Mouse (Mus musculus): ENCODE data around the gene Spata13.

Spata13 gene

DNA sequence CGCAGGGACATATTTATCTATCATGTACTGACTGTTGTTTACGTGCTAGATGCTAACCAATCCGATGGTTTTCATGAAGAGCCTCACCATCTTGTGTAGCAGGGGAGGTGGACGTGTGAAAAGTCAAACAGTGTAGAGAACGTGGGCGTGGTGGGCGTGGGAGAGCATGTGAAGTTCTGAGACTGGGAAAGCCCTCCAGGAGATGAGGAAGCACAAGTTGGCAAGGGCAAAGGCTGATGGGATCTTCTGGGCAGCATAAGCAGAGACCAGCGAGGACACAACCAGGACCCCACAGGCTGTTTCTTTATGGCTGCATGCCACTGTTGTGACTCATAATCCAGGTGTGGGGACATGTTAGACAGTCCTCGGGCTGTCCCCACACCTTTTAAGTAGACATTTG lies 5.4 kb downstream of the Spata13 start:
- no peak for DNase-seq (ENCODE audit: low spot score in 2 of 2)

DNA sequence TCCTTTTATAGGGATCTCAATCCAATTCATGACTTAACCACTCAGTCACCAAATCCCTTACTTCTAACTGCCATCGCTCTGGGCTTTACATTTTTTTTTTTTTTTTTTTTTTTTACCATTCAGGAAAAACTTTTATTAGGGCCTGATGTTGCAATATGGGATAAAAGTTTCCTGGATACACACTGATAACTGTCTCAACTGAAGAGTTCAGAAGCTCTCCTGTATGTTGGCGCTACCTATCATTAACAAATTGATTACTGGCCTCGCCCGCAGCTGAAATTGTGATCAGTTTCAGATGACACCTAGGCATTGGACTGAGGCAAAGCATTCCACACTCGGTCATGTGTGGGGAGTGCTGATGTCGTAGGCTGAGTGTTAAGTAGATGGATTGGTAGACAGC lies 7.3 kb downstream of the Spata13 start:
- no peak for DNase-seq (ENCODE audit: low spot score in 2 of 2)

GRCm38 (mm10) chr14:60642131-60642530 lies 8.3 kb downstream of the Spata13 start:
- no peak for DNase-seq (ENCODE audit: low spot score in 2 of 2)

DNA sequence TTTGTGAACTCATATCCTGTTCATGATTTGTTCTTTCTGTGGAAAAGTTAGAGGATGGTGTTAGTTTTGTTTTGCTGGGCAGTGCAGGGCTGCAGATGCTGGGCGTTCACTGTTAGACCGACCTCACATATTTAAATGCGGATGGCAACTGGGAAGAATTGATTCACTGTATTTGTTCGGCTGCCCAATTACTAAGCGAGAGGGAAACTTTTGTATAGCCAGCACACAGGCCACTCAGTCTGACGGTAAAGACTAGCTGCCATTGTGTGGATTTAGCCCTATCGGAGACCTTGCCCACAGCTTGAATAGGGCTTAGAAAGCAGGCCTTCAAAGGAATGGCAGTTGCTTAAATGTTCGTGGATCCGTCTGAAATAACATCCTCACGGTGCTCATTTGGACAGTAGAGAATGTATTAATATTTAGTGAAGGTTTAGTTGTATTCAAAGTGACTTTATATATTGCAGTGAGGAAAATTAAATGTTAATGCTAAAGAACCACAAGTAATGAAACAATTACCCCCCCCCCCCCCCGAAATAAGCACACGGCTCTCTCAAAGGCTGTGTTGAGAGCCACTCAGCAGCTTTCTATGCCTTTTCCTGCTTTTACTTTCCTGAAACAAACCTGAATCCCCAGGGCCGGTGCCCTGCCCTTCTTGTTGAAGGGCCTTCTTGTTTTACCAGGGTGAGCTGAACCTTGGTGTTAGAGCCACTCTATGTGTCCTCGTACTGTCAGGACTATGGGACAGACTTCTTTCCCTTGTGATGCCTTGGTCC lies 9.5 kb downstream of the Spata13 start:
- no peak for DNase-seq (ENCODE audit: low spot score in 2 of 2)

- DNase-seq (ENCODE audit: low spot score in 2 of 2) = no peak
Measured at GRCm38 (mm10) chr14:60646373-60646772, 12.6 kb downstream of the Spata13 start.

- no peak for DNase-seq (ENCODE audit: low spot score in 2 of 2)
Measured at GRCm38 (mm10) chr14:60647885-60648284, 14.1 kb downstream of the Spata13 start.

DNA sequence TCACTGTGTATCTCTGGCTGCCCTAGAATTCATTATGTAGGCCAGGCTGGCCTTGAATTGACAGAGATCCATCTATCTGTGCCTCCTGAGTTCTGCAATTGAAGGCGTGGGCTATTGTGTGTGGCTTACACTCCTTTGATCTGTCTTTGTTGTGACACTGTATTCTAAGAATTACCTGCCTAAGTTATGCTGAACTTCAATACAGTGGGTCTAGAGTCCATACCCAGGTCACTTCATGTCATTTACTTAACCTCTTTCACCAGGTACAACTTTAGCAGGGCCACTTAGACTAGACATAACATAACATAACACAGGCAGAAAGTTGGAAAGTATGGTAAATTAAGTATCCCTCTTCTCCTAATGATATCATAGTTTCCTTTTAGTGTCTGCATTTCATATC lies 15.2 kb downstream of the Spata13 start:
- no peak for DNase-seq (ENCODE audit: low spot score in 2 of 2)

DNA sequence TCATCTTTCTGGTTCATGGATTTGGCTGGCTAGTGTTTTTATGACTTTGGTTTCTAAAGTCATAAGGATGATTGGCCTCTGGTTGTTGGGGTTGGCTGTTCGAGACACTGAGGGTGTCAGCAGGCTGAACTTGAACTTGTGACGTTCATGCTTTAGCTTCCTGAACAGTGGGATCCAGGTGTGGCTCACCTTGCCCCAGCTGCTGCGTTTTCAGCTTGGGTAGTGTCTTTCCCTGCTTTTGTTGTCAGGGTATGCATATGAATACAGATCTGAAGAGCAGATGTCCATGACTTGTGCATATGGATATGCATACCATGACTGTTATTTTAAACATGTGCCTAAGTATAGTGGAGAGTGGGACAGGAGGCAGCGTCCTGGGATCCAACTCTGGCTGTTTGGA lies 19.4 kb downstream of the Spata13 start:
- no peak for DNase-seq (ENCODE audit: low spot score in 2 of 2)

- no peak for DNase-seq (ENCODE audit: low spot score in 2 of 2)
Measured at GRCm38 (mm10) chr14:60653977-60654376, 20.2 kb downstream of the Spata13 start.

DNA sequence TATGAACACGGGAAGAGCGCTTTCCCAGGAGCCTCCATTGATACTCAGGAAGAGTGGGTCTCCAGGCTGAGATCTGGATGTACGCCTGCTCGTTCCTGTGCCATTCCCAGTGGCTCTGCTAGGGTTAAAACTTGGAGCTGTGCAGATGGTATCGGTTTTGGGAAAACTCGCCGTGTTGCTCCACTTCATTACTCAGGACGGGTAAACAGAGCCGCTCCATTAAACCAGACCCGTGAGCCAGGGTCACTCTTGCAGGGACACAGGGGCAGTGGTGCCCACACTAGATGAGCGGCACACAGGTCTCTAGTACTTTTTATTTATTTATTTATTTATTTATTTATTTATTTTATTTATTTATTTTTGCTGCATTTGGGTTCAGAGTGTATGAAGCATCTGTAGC lies 20.9 kb downstream of the Spata13 start:
- no peak for DNase-seq (ENCODE audit: low spot score in 2 of 2)

- peak; percentile 34 to 46 for DNase-seq (ENCODE audit: low spot score in 2 of 2)
Measured at GRCm38 (mm10) chr14:60655941-60656700, 22.3 kb downstream of the Spata13 start.

GRCm38 (mm10) chr14:60656701-60657085 lies 22.9 kb downstream of the Spata13 start:
- DNase-seq (ENCODE audit: low spot score in 2 of 2) = no peak

DNA sequence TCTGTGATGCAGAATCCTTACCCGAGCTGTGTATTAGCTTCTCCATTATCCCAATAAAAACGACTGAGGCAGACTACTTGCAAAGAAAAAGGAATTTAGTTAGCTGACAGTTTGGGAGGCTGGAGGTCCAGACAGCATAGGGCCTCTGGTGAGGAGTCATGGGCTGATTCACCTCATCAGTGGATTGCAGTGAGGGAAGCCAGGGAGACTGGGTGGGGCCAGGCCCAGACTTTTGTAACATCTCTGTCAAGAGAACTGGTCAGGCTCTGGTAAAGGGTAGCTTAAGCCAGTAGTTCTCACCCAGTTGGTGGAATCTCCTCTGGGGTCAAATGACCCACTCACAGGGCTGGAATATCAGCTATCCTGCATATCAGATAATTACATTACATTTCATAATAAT lies 24.1 kb downstream of the Spata13 start:
- no peak for DNase-seq (ENCODE audit: low spot score in 2 of 2)

DNA sequence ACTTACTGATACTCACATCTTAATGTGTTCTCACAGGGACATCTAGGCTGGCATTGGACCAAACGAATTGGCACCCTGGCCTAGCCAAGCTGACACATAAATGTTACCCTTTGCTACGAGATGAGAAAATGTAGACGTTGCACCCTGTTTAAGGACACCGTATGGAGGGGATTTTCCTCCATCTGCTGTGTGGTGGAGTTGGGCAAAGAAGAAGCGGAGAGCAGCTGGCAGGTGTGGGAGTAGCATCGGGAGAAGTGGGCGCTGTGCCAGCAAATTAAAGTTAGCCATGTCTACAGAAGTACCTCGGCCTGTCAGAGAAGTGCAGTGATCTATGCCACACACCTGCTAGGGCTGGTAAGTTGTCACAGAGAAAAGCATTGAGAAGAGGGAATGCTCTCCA lies 25.7 kb downstream of the Spata13 start:
- peak; percentile 63 to 70 for DNase-seq (ENCODE audit: low spot score in 2 of 2)

GRCm38 (mm10) chr14:60660591-60660990 lies 26.8 kb downstream of the Spata13 start:
- DNase-seq (ENCODE audit: low spot score in 2 of 2) = no peak

DNA sequence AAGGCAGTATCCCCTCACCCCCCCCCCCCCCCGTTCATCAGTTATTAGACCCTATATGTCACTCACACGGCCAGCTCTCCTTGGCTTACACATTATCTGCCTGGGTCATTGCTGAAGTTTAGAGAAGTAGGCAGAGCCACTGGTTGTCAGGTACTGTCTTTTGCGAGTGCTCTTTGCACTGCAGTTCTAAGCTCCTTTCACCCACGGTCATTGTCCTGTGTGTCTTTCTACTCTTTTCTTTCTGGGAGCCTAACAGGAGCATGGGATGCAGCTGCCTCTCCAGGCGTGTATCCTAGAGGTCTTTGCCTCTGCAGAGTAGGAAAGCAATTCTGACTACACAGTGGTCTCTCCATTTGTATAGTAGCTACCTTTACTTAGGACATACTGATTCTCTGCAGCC lies 27.5 kb downstream of the Spata13 start:
- no peak for DNase-seq (ENCODE audit: low spot score in 2 of 2)

- DNase-seq (ENCODE audit: low spot score in 2 of 2) = no peak
Measured at GRCm38 (mm10) chr14:60663309-60663940, 29.6 kb downstream of the Spata13 start.

DNA sequence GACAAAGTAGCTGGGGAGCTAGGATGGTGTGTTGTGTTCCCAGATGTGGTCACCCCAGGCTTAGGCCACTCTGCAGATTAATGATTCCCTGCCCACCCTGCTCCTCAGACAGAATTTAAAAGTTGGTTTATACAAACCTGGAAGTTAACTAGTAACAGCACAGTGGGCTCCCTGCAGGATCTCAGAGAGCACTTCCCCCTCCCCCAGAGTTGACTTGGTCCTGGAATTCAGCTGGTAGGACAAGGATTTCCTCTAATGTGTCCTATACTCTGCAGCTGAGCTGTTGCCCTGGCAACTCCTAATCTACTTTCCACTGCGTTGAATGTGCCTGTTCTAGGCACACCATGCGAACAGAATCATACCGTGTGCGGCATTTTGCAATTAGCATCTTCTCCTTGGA lies 30.8 kb downstream of the Spata13 start:
- DNase-seq (ENCODE audit: low spot score in 2 of 2) = no peak

- DNase-seq (ENCODE audit: low spot score in 2 of 2) = no peak
Measured at GRCm38 (mm10) chr14:60665263-60665662, 31.5 kb downstream of the Spata13 start.

- no peak for DNase-seq (ENCODE audit: low spot score in 2 of 2)
Measured at GRCm38 (mm10) chr14:60666252-60666651, 32.5 kb downstream of the Spata13 start.

DNA sequence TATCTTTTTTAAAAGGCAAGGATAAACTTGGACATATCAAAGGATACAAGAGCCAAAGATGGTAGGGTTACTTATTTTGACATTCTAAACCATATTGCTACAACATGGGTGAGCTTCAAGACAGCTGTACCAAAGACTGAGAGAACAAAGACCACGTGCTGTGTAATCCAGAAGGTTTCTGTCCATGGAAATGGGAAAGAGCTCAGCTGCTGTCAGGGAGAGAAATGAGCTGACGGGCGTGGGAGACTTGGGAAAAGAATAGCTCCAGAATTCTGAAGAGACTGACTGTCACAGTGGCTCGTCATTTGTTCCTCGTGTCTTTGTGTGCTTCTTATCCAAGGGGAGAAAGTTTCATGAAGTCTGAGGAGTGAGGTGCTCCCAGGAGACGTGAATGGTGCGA lies 36.4 kb downstream of the Spata13 start:
- no peak for DNase-seq (ENCODE audit: low spot score in 2 of 2)

- DNase-seq (ENCODE audit: low spot score in 2 of 2) = no peak
Measured at GRCm38 (mm10) chr14:60671504-60671903, 37.7 kb downstream of the Spata13 start.

GRCm38 (mm10) chr14:60675697-60676096 lies 41.9 kb downstream of the Spata13 start:
- no peak for DNase-seq (ENCODE audit: low spot score in 2 of 2)
